Mouse (Mus musculus): ENCODE measurements around the gene Myo6. TPM values are rescaled to one million over a fixed set of nuclear protein-coding genes. Genes with fewer than 3 reads are reported as not detected.

Myo6 gene
- total and polyA plus RNA-seq, 3 experiments = 1.2 to 1.6 TPM; not detected in 1

DNA sequence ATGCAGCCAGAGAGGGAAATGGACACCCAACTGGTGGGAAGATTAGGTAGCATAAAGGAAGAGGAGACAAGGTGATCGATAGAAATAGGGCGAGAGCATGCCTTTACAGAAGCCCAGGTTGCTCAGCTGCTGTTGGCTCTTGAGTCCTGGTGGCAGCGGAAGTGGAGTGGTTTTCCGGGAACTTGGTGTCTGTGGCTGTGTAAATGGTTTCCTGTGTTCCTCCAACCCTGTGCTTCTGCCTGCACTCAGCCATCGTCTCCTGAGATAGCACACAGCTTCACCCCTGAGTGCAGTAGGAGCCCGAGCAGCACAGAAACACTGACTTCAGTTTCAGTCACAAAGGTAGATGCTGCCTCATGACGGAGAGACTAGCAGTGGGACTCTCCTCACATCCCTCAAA is 101.7 kb downstream of the Myo6 start:
- TF ChIP-seq TAL1 (IDR thresholded peaks at IDR 0.05; ENCODE audit: low read length) (no peak), RCOR1 (IDR thresholded peaks at IDR 0.05; ENCODE audit: low read depth, low read length) (no peak), MAFK (IDR thresholded peaks at IDR 0.05; ENCODE audit: borderline replicate concordance, low read depth, low read length) (no peak), POLR2AphosphoS2 (IDR thresholded peaks at IDR 0.05; ENCODE audit: low read length) (no peak), GATA1 (IDR thresholded peaks at IDR 0.05; ENCODE audit: low read depth, low read length) (no peak), MAZ (IDR thresholded peaks at IDR 0.05; ENCODE audit: low read depth, low read length) (no peak), UBTF (IDR thresholded peaks at IDR 0.05; ENCODE audit: borderline replicate concordance, insufficient read depth, low read depth, low read length) (no peak), RAD21 (IDR thresholded peaks at IDR 0.05; ENCODE audit: low read depth, low read length) (no peak), BHLHE40 (IDR thresholded peaks at IDR 0.05; ENCODE audit: borderline replicate concordance, low read depth, low read length) (no peak), CTCF (IDR thresholded peaks at IDR 0.05 in 2 of 3, conservative IDR thresholded peaks at IDR 0.05 in 1 of 3; ENCODE audit: control insufficient read depth in 1 of 3, insufficient read depth in 1 of 3, low read depth in 2 of 3, low read length in 3 of 3, poor library complexity in 1 of 3, severe bottlenecking in 1 of 3) (no peak)
- no peak overlapping the region for H3K27ac ChIP-seq (ENCODE audit: control insufficient read depth, low read depth, low read length)
- H3K36me3 ChIP-seq (ENCODE audit: control insufficient read depth in 1 of 2, insufficient read depth in 2 of 2, low read length in 2 of 2) = no peaks in the 10 kb centered on the region
- DNase-seq (ENCODE audit: low read depth, low spot score) = no peak
- no peak overlapping the region for H3K9ac ChIP-seq (ENCODE audit: control insufficient read depth, low read depth, low read length, poor library complexity, severe bottlenecking)
- no peaks in the 10 kb centered on the region; a peak in 1 of 4 replicates for H3K4me1 ChIP-seq (ENCODE audit: control insufficient read depth in 1 of 2, insufficient read depth in 2 of 2, low read length in 2 of 2)
- H3K9me3 ChIP-seq (replicated peaks; ENCODE audit: insufficient read depth, low read length) = no peaks in the 10 kb centered on the region
- H3K4me3 ChIP-seq (ENCODE audit: control insufficient read depth in 1 of 2, insufficient read depth in 1 of 2, low read depth in 2 of 2, low read length in 2 of 2) = no peak overlapping the region
- no peaks in the 10 kb centered on the region for H3K27me3 ChIP-seq (ENCODE audit: control insufficient read depth in 1 of 2, insufficient read depth in 2 of 2, low read length in 2 of 2)
- no peaks in the 10 kb centered on the region for H3K79me2 ChIP-seq (ENCODE audit: control insufficient read depth, insufficient read depth, low read length, poor library complexity)

- Histone ChIP-seq H3K4me1 (ENCODE audit: control insufficient read depth in 1 of 2, insufficient read depth in 2 of 2, low read length in 2 of 2) (no peaks in the 10 kb centered on the region; a peak in 1 of 4 replicates), H3K27me3 (ENCODE audit: control insufficient read depth in 1 of 2, insufficient read depth in 2 of 2, low read length in 2 of 2) (no peaks in the 10 kb centered on the region), H3K27ac (ENCODE audit: control insufficient read depth, low read depth, low read length) (no peak overlapping the region), H3K79me2 (ENCODE audit: control insufficient read depth, insufficient read depth, low read length, poor library complexity) (no peaks in the 10 kb centered on the region), H3K4me3 (ENCODE audit: control insufficient read depth in 1 of 2, insufficient read depth in 1 of 2, low read depth in 2 of 2, low read length in 2 of 2) (no peak overlapping the region), H3K36me3 (ENCODE audit: control insufficient read depth in 1 of 2, insufficient read depth in 2 of 2, low read length in 2 of 2) (no peaks in the 10 kb centered on the region), H3K9me3 (replicated peaks; ENCODE audit: insufficient read depth, low read length) (no peaks in the 10 kb centered on the region), H3K9ac (ENCODE audit: control insufficient read depth, low read depth, low read length, poor library complexity, severe bottlenecking) (no peak overlapping the region)
- TF ChIP-seq MAZ (IDR thresholded peaks at IDR 0.05; ENCODE audit: low read depth, low read length) (no peak), ZC3H11A (IDR thresholded peaks at IDR 0.05; ENCODE audit: low read depth, low read length) (no peak), HCFC1 (IDR thresholded peaks at IDR 0.05; ENCODE audit: low read depth, low read length) (no peak), POLR2A (IDR thresholded peaks at IDR 0.05; ENCODE audit: control insufficient read depth in 1 of 2, insufficient read depth in 1 of 2, low read depth in 1 of 2, low read length in 2 of 2, poor library complexity in 1 of 2) (no peak), TAL1 (IDR thresholded peaks at IDR 0.05; ENCODE audit: low read length) (no peak), ZKSCAN1 (IDR thresholded peaks at IDR 0.05; ENCODE audit: low read depth, low read length) (no peak), NRF1 (IDR thresholded peaks at IDR 0.05; ENCODE audit: insufficient read depth, low read depth, low read length, poor library complexity, severe bottlenecking) (no peak), MYB (IDR thresholded peaks at IDR 0.05; ENCODE audit: low read depth, low read length) (no peak), SMC3 (IDR thresholded peaks at IDR 0.05; ENCODE audit: low read depth, low read length) (no peak), MXI1 (IDR thresholded peaks at IDR 0.05; ENCODE audit: low read depth, low read length) (no peak), KAT2A (conservative IDR thresholded peaks at IDR 0.05; ENCODE audit: low read depth, low read length) (no peak), ZMIZ1 (IDR thresholded peaks at IDR 0.05; ENCODE audit: low read depth, low read length) (no peak), UBTF (IDR thresholded peaks at IDR 0.05; ENCODE audit: borderline replicate concordance, insufficient read depth, low read depth, low read length) (no peak), CHD2 (IDR thresholded peaks at IDR 0.05; ENCODE audit: low read length) (no peak), CHD1 (IDR thresholded peaks at IDR 0.05; ENCODE audit: low read depth, low read length) (no peak), RCOR1 (IDR thresholded peaks at IDR 0.05; ENCODE audit: low read depth, low read length) (no peak), ELF1 (IDR thresholded peaks at IDR 0.05; ENCODE audit: low read depth, low read length) (no peak), MAX (IDR thresholded peaks at IDR 0.05; ENCODE audit: low read length) (no peak), USF2 (IDR thresholded peaks at IDR 0.05; ENCODE audit: borderline replicate concordance in 1 of 2, insufficient read depth in 1 of 2, low read depth in 1 of 2, low read length in 2 of 2) (no peak)
- no peak for DNase-seq (ENCODE audit: low read depth, low spot score)
Measured at GRCm38 (mm10) chr9:80269596-80269995, 104.8 kb downstream of the Myo6 start.

All from MEL (cell line).